Mouse (Mus musculus) embryonic facial prominence, embryonic 11.5 days (tissue): ENCODE results near the gene Plxnb2. TPM values are rescaled to one million over a fixed set of nuclear protein-coding genes. Genes with fewer than 3 reads are reported as not detected.

Source experiments
- ATAC-seq: fragments of 200-750 bp; cut with Nextera tagmentation; replicated peaks from 2 replicates; pipeline ENCODE4 v1.8.0; 2017; ENCODE audit warnings: low read depth; ENCODE audit not compliant: insufficient number of reproducible peaks, low FRiP score, low TSS enrichment
- DNase-seq: peaks from one replicate; pipeline ENCODE4 v3.0.0-alpha.2; 2015; ENCODE audit warnings: low spot score
- H3K27ac ChIP-seq: fragments of 300-500 bp; sonication (generic); replicated peaks from 2 replicates; pipeline ENCODE4 v1.5.1; 2014; ENCODE audit warnings: mild to moderate bottlenecking, low read depth, low read length, control low read depth
- H3K27me3 ChIP-seq: fragments of 300-500 bp; sonication (generic); 2 replicates; pipeline ENCODE4 v1.6.1; 2014; ENCODE audit warnings: mild to moderate bottlenecking, low read length, moderate library complexity, mixed read lengths; ENCODE audit not compliant: control insufficient read depth, insufficient read depth
- H3K36me3 ChIP-seq: fragments of 300-500 bp; sonication (generic); replicated peaks from 2 replicates; pipeline ENCODE4 v1.6.1; 2014; ENCODE audit warnings: low read depth, mild to moderate bottlenecking, low read length, moderate library complexity, mixed read lengths; ENCODE audit not compliant: control insufficient read depth, insufficient read depth
- H3K4me1 ChIP-seq: fragments of 300-500 bp; sonication (generic); 2 replicates; pipeline ENCODE4 v1.6.1; 2014; ENCODE audit warnings: low read length, mixed read lengths; ENCODE audit not compliant: control insufficient read depth, insufficient read depth
- H3K4me2 ChIP-seq: fragments of 300-500 bp; sonication (generic); 2 replicates; pipeline ENCODE4 v1.6.1; 2014; ENCODE audit warnings: low read depth, mild to moderate bottlenecking, control low read depth, low read length, moderate library complexity
- H3K4me3 ChIP-seq: fragments of 300-500 bp; sonication (generic); 2 replicates; pipeline ENCODE4 v1.5.1; 2014; ENCODE audit warnings: low read depth, low read length, control low read depth
- H3K9ac ChIP-seq: fragments of 300-500 bp; sonication (generic); replicated peaks from 2 replicates; pipeline ENCODE4 v1.6.1; 2014; ENCODE audit warnings: mild to moderate bottlenecking, control low read depth, low read length
- H3K9me3 ChIP-seq: fragments of 300-500 bp; sonication (generic); replicated peaks from 2 replicates; pipeline ENCODE4 v1.6.1; 2016; ENCODE audit warnings: mild to moderate bottlenecking, low read length, inconsistent platforms, mixed read lengths; ENCODE audit not compliant: control insufficient read depth
- WGBS: fragments of 180-500 bp; shearing (Covaris S2); extraction: QIAGEN DNeasy Blood & Tissue Kit; methylation state at CpG from one replicate; pipeline ENCODE4 v1.1.7; 2014; 5-methylcytosine and 5-hydroxymethylcytosine counted together
- polyA plus RNA-seq: library from polyadenylated mRNA; unstranded; fragments of >200 nt; fragmentation: Nextera tagmentation; extraction: Ambion mirVana; gene quantifications from 2 replicates; pipeline ENCODE4 v1.2.1, GENCODE M21; 2014

Gene Plxnb2
- polyA plus RNA-seq, 1 experiment from 2014 or later, result 113 TPM

GRCm38 (mm10) chr15:89147024-89147423 is 33.6 kb downstream of the Plxnb2 start:
- Histone ChIP-seq H3K4me3 (peak overlapping the region; percentile 23; the same call in 1 of the 2 replicates), H3K27me3 (peaks cover 28% of the 10 kb centered on the region), H3K9ac (peak overlapping the region; percentile 18; the same call in 1 of the 2 replicates), H3K4me2 (peak overlapping the region; percentile 57), H3K4me1 (no peaks in the 10 kb centered on the region; the same call in none of the 2 replicates), H3K9me3 (no peaks in the 10 kb centered on the region), H3K36me3 (no peaks in the 10 kb centered on the region), H3K27ac (no peak overlapping the region)
- WGBS, result 8% methylated on average over 15 of the region's 16 CpGs
- DNase-seq, result no peak
- no peak for ATAC-seq

- DNase-seq (peak; percentile 44), ATAC-seq (no peak)
- H3K9ac ChIP-seq, result peak overlapping the region; percentile 18
- H3K4me3 ChIP-seq, result peak overlapping the region; percentile 23
- peak overlapping the region; percentile 57 for H3K4me2 ChIP-seq
- peaks cover 29% of the 10 kb centered on the region for H3K27me3 ChIP-seq
- H3K27ac ChIP-seq, result no peak overlapping the region
- H3K36me3 ChIP-seq, result no peaks in the 10 kb centered on the region
- 1% methylated on average over 27 of the region's 27 CpGs for WGBS
- no peaks in the 10 kb centered on the region; the same call in none of the 2 replicates for H3K4me1 ChIP-seq
- H3K9me3 ChIP-seq, result no peaks in the 10 kb centered on the region
These were observed 34.1 kb downstream of the Plxnb2 start for GRCm38 (mm10) chr15:89146537-89146936.

DNA sequence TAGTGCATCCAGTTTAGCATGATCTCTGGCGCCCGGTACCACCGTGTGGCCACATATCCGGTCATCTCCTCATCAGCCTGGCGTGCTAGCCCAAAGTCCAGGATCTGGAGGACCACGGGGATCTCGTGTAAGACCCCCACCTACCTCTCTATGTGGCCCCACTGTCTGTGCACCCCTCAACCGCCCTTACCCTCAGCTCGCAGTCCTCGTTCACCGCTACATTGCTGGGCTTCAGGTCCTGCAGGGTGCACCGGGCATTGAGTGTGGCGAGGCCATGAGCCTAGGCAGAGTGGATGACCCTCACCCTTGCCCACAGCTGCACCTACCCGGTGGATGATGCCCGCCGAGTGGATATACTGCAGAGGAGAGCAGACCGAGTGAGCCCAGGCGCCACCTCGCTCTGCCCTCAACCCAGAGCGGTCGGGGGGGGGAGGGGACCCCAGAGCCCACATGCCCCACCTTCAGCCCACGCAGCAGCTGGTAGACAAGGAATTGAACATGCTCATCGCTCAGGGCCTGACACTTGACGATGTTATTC is 34.7 kb downstream of the Plxnb2 start:
- H3K9ac ChIP-seq, result no peak overlapping the region
- peaks cover 36% of the 10 kb centered on the region for H3K27me3 ChIP-seq
- DNase-seq (no peak), ATAC-seq (no peak)
- H3K36me3 ChIP-seq, result no peaks in the 10 kb centered on the region
- 70% methylated on average over 24 of the region's 24 CpGs for WGBS
- peak overlapping the region; percentile 57; the same call in 1 of the 2 replicates for H3K4me2 ChIP-seq
- H3K4me3 ChIP-seq, result no peak overlapping the region; the same call in 1 of the 2 replicates
- H3K9me3 ChIP-seq, result no peaks in the 10 kb centered on the region
- no peaks in the 10 kb centered on the region; the same call in none of the 2 replicates for H3K4me1 ChIP-seq
- no peak overlapping the region for H3K27ac ChIP-seq

DNA sequence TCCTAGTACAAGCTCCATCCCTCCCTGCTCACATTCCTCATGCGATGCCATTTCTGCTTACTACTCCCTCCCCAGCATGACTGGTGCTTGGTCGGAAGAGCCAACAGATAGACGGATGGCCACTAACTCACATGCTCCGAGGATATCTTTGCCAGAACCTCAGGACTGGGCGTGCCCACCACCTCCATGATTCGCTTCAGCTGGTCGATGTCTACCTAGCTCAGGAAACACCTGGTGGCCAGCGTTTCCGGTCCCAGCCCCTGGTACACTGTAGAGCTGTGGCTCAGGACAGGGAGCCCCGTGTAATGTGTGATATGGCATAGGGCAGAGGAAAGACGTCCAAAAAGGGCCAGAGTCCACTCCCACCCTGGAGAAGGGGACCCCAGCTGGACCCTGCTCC is 35.6 kb downstream of the Plxnb2 start:
- Histone ChIP-seq H3K4me3 (no peak overlapping the region), H3K4me1 (peaks cover under 1% of the 10 kb centered on the region), H3K9me3 (no peaks in the 10 kb centered on the region), H3K36me3 (no peaks in the 10 kb centered on the region), H3K4me2 (no peak overlapping the region), H3K9ac (no peak overlapping the region), H3K27ac (no peak overlapping the region), H3K27me3 (peaks cover 39% of the 10 kb centered on the region)
- 87% methylated on average over 11 of the region's 11 CpGs for WGBS
- no peak for ATAC-seq
- DNase-seq, result no peak

GRCm38 (mm10) chr15:89143134-89143533 is 37.5 kb downstream of the Plxnb2 start:
- DNase-seq, result no peak

DNA sequence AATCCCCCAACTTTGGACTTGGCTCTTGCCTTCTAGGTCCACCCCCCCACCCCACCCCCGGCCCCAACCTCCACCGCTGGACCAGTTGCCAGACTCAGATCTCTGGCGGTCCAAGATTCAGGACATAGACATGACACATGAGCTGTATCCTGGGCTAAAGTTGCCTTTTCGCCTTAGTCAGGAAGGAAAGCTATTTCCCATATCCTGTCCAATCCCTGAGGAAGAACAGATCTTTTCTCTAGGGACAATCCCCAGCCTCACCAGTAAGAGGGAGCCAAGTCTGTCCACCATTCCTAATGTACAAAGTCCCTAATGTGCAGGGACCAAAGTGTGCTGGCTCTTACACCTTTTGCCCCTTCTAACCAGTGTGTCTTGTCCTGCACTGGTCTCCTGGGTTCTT is 38.7 kb downstream of the Plxnb2 start:
- Histone ChIP-seq H3K4me3 (no peak overlapping the region), H3K9me3 (no peaks in the 10 kb centered on the region), H3K27me3 (peaks cover 25% of the 10 kb centered on the region), H3K36me3 (no peaks in the 10 kb centered on the region), H3K4me2 (no peak overlapping the region), H3K27ac (no peak overlapping the region), H3K9ac (no peak overlapping the region), H3K4me1 (peaks cover 3% of the 10 kb centered on the region)
- ATAC-seq (no peak), DNase-seq (no peak)
- 55% methylated on average over 4 of the region's 4 CpGs for WGBS

More at GRCm38 (mm10) chr15:89143134-89143533, 37.5 kb downstream of the Plxnb2 start:
- H3K4me3 ChIP-seq, result no peak overlapping the region
- H3K36me3 ChIP-seq, result no peaks in the 10 kb centered on the region
- no peak overlapping the region for H3K9ac ChIP-seq
- no peak for ATAC-seq
- peaks cover 3% of the 10 kb centered on the region for H3K4me1 ChIP-seq
- H3K9me3 ChIP-seq, result no peaks in the 10 kb centered on the region
- H3K4me2 ChIP-seq, result no peak overlapping the region
- WGBS, result 69% methylated on average over 2 of the region's 2 CpGs
- H3K27ac ChIP-seq, result no peak overlapping the region
- peaks cover 36% of the 10 kb centered on the region for H3K27me3 ChIP-seq

GRCm38 (mm10) chr15:89141443-89141842 is 39.1 kb downstream of the Plxnb2 start:
- H3K27me3 ChIP-seq, result peaks cover 24% of the 10 kb centered on the region

GRCm38 (mm10) chr15:89140659-89141252 is 39.8 kb downstream of the Plxnb2 start, which contains the start of gene Mapk12:
Gene Mapk12, minus strand, starts transcription at chr15:89140703.
- Histone ChIP-seq H3K9ac (peak within 1 kb of the TSS; percentile 67), H3K9me3 (no peaks in the 10 kb centered on the region), H3K4me1 (peaks cover 3% of the 10 kb centered on the region), H3K36me3 (no peaks in the 10 kb centered on the region), H3K27me3 (peaks cover 20% of the 10 kb centered on the region), H3K4me2 (peak within 1 kb of the TSS; percentile 98), H3K27ac (peak within 1 kb of the TSS; percentile 47; the same call in 1 of the 2 replicates), H3K4me3 (peak within 1 kb of the TSS; percentile 52)
- DNase-seq (peak; percentile 61), ATAC-seq (peak; percentile 71)
- under 1% methylated on average over 21 of the region's 21 CpGs for whole genome bisulfite sequencing

More at GRCm38 (mm10) chr15:89141443-89141842, 39.1 kb downstream of the Plxnb2 start:
- H3K9ac ChIP-seq, result no peak overlapping the region
- DNase-seq, result peak; percentile 29
- no peaks in the 10 kb centered on the region for H3K36me3 ChIP-seq
- no peak overlapping the region for H3K27ac ChIP-seq
- H3K4me1 ChIP-seq, result peaks cover 3% of the 10 kb centered on the region
- 33% methylated on average over 5 of the region's 5 CpGs for WGBS
- H3K4me3 ChIP-seq, result no peak overlapping the region
- no peaks in the 10 kb centered on the region for H3K9me3 ChIP-seq
- ATAC-seq, result 0 out of 2 replicates have a peak, but pooled peaks have one; percentile 5
- no peak overlapping the region for H3K4me2 ChIP-seq
